10 mouse cellular contexts compared by ENCODE assay signal in genomic region chr1:181014731-181015500, GRCm38 (mm10). TPM values are rescaled to one million over a fixed set of nuclear protein-coding genes. Genes with fewer than 3 reads are reported as not detected.
DNase-seq lines count a peak whose midpoint lies in the region; ATAC-seq and TF ChIP-seq lines count a peak whose summit lies in the region.
"Had no signal": no experiment of that assay in that cellular context is flagged by ENCODE, and none has a peak within 500 bp of the region (broad histone marks: within the 10 kb centered on the region; RNA-seq: fewer than 3 reads in every experiment).

No protein-coding gene starts in this region.

- intact Hi-C loops in gastrocnemius, postnatal 14 days (cut with DNase I; ENCODE audit: low total_unique reads), result no loop called here

- no peak for TF ChIP-seq CTCF in testis, adult 2 months (IDR thresholded peaks at IDR 0.05; ENCODE audit: control insufficient read depth, insufficient read depth, insufficient replicate concordance, low read depth, low read length)

- H3K4me1 ChIP-seq in kidney, embryonic 15.5 days, result peaks cover 44% of the 10 kb centered on the region
- H3K4me1 ChIP-seq in testis, adult 2 months (ENCODE audit: control insufficient read depth, insufficient read depth, low read length), result peaks cover 16% of the 10 kb centered on the region
- peaks cover 25% of the 10 kb centered on the region for H3K4me1 ChIP-seq in intestine, embryonic 15.5 days (replicated peaks)

- H3K27me3 ChIP-seq in kidney, embryonic 15.5 days, result peaks cover 9% of the 10 kb centered on the region; the same call in 1 of the 2 replicates
- H3K27me3 ChIP-seq in testis, adult 2 months (ENCODE audit: control insufficient read depth, insufficient read depth, low read length), result no peaks in the 10 kb centered on the region; the same call in 1 of the 2 replicates
- H3K27me3 ChIP-seq in intestine, embryonic 15.5 days (replicated peaks), result no peaks in the 10 kb centered on the region

- H3K4me3 ChIP-seq in kidney, embryonic 15.5 days (replicated peaks), result no peak overlapping the region
- no peak overlapping the region for H3K4me3 ChIP-seq in testis, adult 2 months (ENCODE audit: control insufficient read depth, low read depth, low read length)
- H3K4me3 ChIP-seq in intestine, embryonic 15.5 days (replicated peaks), result no peak overlapping the region
- H3K4me3 ChIP-seq: erythroblast, embryonic 14.5 days had no signal

- H3K4me2 ChIP-seq in kidney, embryonic 15.5 days, result no peak overlapping the region
- no peak overlapping the region for H3K4me2 ChIP-seq in intestine, embryonic 15.5 days (replicated peaks)

- no peaks in the 10 kb centered on the region for H3K36me3 ChIP-seq in kidney, embryonic 15.5 days
- H3K36me3 ChIP-seq in testis, adult 2 months (ENCODE audit: control insufficient read depth, insufficient read depth, low read length), result no peaks in the 10 kb centered on the region
- no peaks in the 10 kb centered on the region for H3K36me3 ChIP-seq in intestine, embryonic 15.5 days
- H3K36me3 ChIP-seq: G1E had no signal

- no peak for TF ChIP-seq POLR2A in testis, adult 2 months (IDR thresholded peaks at IDR 0.05; ENCODE audit: control insufficient read depth, low read depth, low read length)

- 59% methylated on average over 6 of the region's 6 CpGs for WGBS in kidney, embryonic 15.5 days
- WGBS in intestine, embryonic 15.5 days, result 74% methylated on average over 6 of the region's 6 CpGs

- peak; percentile 72 for DNase-seq in kidney, adult 18-20 months
- peak; percentile 86 for DNase-seq in gastrocnemius, postnatal 14 days
- DNase-seq in kidney, postnatal 25 days, result peak; percentile 84 to 88
- no peak for DNase-seq in embryo, embryonic 10.5 days (ENCODE audit: low spot score)

- no peaks in the 10 kb centered on the region for H3K9me3 ChIP-seq in kidney, embryonic 15.5 days (replicated peaks)
- H3K9me3 ChIP-seq in intestine, embryonic 15.5 days, result no peaks in the 10 kb centered on the region
- H3K9me3 ChIP-seq: G1E had no signal

- no peak for ATAC-seq in kidney, embryonic 15.5 days (replicated peaks; ENCODE audit: low FRiP score)
- ATAC-seq in activated CD4-positive, CD25-positive, alpha-beta regulatory T cell, adult 4 months, result peak; percentile 21
- no peak for ATAC-seq in intestine, embryonic 15.5 days

- no peak overlapping the region for H3K27ac ChIP-seq in kidney, embryonic 15.5 days
- peak overlapping the region; percentile 84 for H3K27ac ChIP-seq in testis, adult 2 months (ENCODE audit: control insufficient read depth, insufficient read depth, low read depth, low read length)
- H3K27ac ChIP-seq in intestine, embryonic 15.5 days, result no peak overlapping the region

- no peak overlapping the region for H3K9ac ChIP-seq in kidney, embryonic 15.5 days
- no peak overlapping the region for H3K9ac ChIP-seq in intestine, embryonic 15.5 days

RNA-seq across cellular contexts. Expression of gene Ephx1, which starts 5.8 kb away (rescaled TPM):
- polyA plus RNA-seq in kidney, embryonic 15.5 days (2015; fragmentation: Nextera tagmentation; extraction: Ambion mirVana), result 5.7 and 5.8 TPM in 2 replicates
- polyA plus RNA-seq in activated CD4-positive, CD25-positive, alpha-beta regulatory T cell, adult 4 months (2017; shearing (Covaris generic)), result 100 to 1,000 TPM; 125 to 176 TPM
- 10 to 100 TPM; 13.5 to 16.4 TPM for total RNA-seq in gastrocnemius, postnatal 14 days (2021)
- 60.1 and 63.9 TPM in 2 replicates for polyA plus RNA-seq in testis, adult 2 months (2012; rRNA removed)
- polyA plus RNA-seq in intestine, embryonic 15.5 days (2015; fragmentation: Nextera tagmentation; extraction: Ambion mirVana), result 3.6 and 4.0 TPM in 2 replicates
- total RNA-seq: G1E had no signal
- polyA plus RNA-seq: erythroblast, embryonic 14.5 days; G1E had no signal

RNA-seq across cellular contexts. Expression of gene 9130409I23Rik, which starts 36.1 kb away (rescaled TPM):
- not detected in 2 replicates for polyA plus RNA-seq in kidney, embryonic 15.5 days (2015; fragmentation: Nextera tagmentation; extraction: Ambion mirVana)
- polyA plus RNA-seq in activated CD4-positive, CD25-positive, alpha-beta regulatory T cell, adult 4 months (2017; shearing (Covaris generic)), result under 1 TPM in 1 of 2 experiments, not detected in 1; 0.29 TPM
- total RNA-seq in gastrocnemius, postnatal 14 days (2021), result not detected
- polyA plus RNA-seq in testis, adult 2 months (2012; rRNA removed), result not detected in 2 replicates
- polyA plus RNA-seq in intestine, embryonic 15.5 days (2015; fragmentation: Nextera tagmentation; extraction: Ambion mirVana), result not detected in 2 replicates
- polyA plus RNA-seq: erythroblast, embryonic 14.5 days; G1E had no signal
